Mouse (Mus musculus): Measurements from ENCODE around the gene Arl15.

Gene Arl15

GRCm38 (mm10) chr13:113986864-113987562 lies 192.7 kb downstream of the Arl15 start:
- DNase-seq (ENCODE audit: low read depth), result no peak

- DNase-seq (ENCODE audit: low read depth), result no peak
These were observed 195.9 kb downstream of the Arl15 start for GRCm38 (mm10) chr13:113990247-113990646.

- DNase-seq (ENCODE audit: low read depth), result no peak
These were observed 196.4 kb downstream of the Arl15 start for GRCm38 (mm10) chr13:113990701-113991100.

GRCm38 (mm10) chr13:113993066-113993465 lies 198.8 kb downstream of the Arl15 start:
- no peak for DNase-seq (ENCODE audit: low read depth)

- no peak for DNase-seq (ENCODE audit: low read depth)
These were observed 200.3 kb downstream of the Arl15 start for GRCm38 (mm10) chr13:113994586-113994985.

- no peak for DNase-seq (ENCODE audit: low read depth)
These were observed 201.4 kb downstream of the Arl15 start for GRCm38 (mm10) chr13:113995490-113996236.

GRCm38 (mm10) chr13:113998811-113999210 lies 204.5 kb downstream of the Arl15 start:
- no peak for DNase-seq (ENCODE audit: low read depth)

GRCm38 (mm10) chr13:114003463-114003862 lies 209.2 kb downstream of the Arl15 start:
- no peak for DNase-seq (ENCODE audit: low read depth)

- no peak for DNase-seq (ENCODE audit: low read depth)
These were observed 209.9 kb downstream of the Arl15 start for GRCm38 (mm10) chr13:114004191-114004590.

- no peak for DNase-seq (ENCODE audit: low read depth)
These were observed 215.5 kb downstream of the Arl15 start for GRCm38 (mm10) chr13:114009786-114010185.

GRCm38 (mm10) chr13:114010521-114010920 lies 216.2 kb downstream of the Arl15 start:
- no peak for DNase-seq (ENCODE audit: low read depth)

- DNase-seq (ENCODE audit: low read depth), result no peak
These were observed 216.7 kb downstream of the Arl15 start for GRCm38 (mm10) chr13:114011019-114011418.

GRCm38 (mm10) chr13:114017928-114018327 lies 223.6 kb downstream of the Arl15 start:
- no peak for DNase-seq (ENCODE audit: low read depth)

- DNase-seq (ENCODE audit: low read depth), result no peak
These were observed 229.2 kb downstream of the Arl15 start for GRCm38 (mm10) chr13:114023541-114023940.

GRCm38 (mm10) chr13:114026306-114026705 lies 232.0 kb downstream of the Arl15 start:
- DNase-seq (ENCODE audit: low read depth), result no peak

GRCm38 (mm10) chr13:114026751-114027150 lies 232.4 kb downstream of the Arl15 start:
- no peak for DNase-seq (ENCODE audit: low read depth)

GRCm38 (mm10) chr13:114048071-114048470 lies 253.8 kb downstream of the Arl15 start:
- DNase-seq (ENCODE audit: low read depth), result no peak

- no peak for DNase-seq (ENCODE audit: low read depth)
These were observed 254.4 kb downstream of the Arl15 start for GRCm38 (mm10) chr13:114048688-114049087.

GRCm38 (mm10) chr13:114051151-114051850 lies 257.0 kb downstream of the Arl15 start:
- no peak for DNase-seq (ENCODE audit: low read depth)

GRCm38 (mm10) chr13:114052426-114053205 lies 258.3 kb downstream of the Arl15 start:
- no peak for DNase-seq (ENCODE audit: low read depth)

GRCm38 (mm10) chr13:114053261-114053660 lies 259.0 kb downstream of the Arl15 start:
- no peak for DNase-seq (ENCODE audit: low read depth)

GRCm38 (mm10) chr13:114055686-114056085 lies 261.4 kb downstream of the Arl15 start:
- DNase-seq (ENCODE audit: low read depth), result no peak

Measured in c-Kit-positive CD71-negative TER-119-negative erythroid progenitor cells, embryonic 14.5 days (primary cell).